Mouse (Mus musculus): ENCODE measurements around the gene B230307C23Rik. TPM values are rescaled to one million over a fixed set of nuclear protein-coding genes. Genes with fewer than 3 reads are reported as not detected.
"Not testable (repeated sequence)": the region's sequence is repeated elsewhere in the genome, so short reads cannot be mapped to it uniquely, and the experiment has no call there.

The B230307C23Rik gene
- polyA plus RNA-seq, 1 experiment from 2014 or later: 36.0 TPM

DNA sequence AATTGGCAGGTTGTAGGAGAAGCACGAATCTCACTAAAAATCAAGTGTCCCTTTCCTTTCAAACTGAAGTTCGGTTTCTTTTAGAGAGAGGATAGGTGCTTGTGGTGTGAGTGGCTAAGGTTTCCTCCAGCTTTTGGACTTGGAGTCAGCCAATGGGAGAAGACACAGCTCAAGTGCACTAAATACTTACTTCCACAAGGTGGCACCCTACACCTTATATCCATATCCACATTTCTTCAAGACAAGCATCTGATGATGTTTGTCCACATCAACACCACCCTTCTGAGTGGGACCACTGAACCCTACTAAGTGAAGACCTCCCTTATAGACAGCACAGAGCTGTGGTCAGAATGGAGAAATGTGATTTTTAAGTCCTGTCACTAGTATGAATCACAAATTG is 44.6 kb downstream of the B230307C23Rik start:
- no peak overlapping the region for H3K27ac ChIP-seq (ENCODE audit: low read depth)
- H3K9ac ChIP-seq (ENCODE audit: low read length): no peak overlapping the region
- 81% methylated on average over 2 of the region's 2 CpGs for WGBS
- no peak overlapping the region for H3K4me3 ChIP-seq (ENCODE audit: low read depth, low read length)
- H3K4me2 ChIP-seq (ENCODE audit: low read length): no peak overlapping the region
- no peak for ATAC-seq (replicated peaks; ENCODE audit: low FRiP score, low TSS enrichment, low read depth)
- 0 out of 2 replicates have a peak, but pooled peaks cover 8% of the 10 kb centered on the region for H3K9me3 ChIP-seq (ENCODE audit: control insufficient read depth, low read length)
- H3K4me1 ChIP-seq (replicated peaks; ENCODE audit: control insufficient read depth, insufficient read depth, low read length): no peaks in the 10 kb centered on the region
- no peaks in the 10 kb centered on the region for H3K36me3 ChIP-seq (ENCODE audit: control insufficient read depth, insufficient read depth, low read length)
- no peaks in the 10 kb centered on the region for H3K27me3 ChIP-seq (replicated peaks; ENCODE audit: control insufficient read depth, insufficient read depth, low read length)
- DNase-seq (ENCODE audit: low spot score): no peak

DNA sequence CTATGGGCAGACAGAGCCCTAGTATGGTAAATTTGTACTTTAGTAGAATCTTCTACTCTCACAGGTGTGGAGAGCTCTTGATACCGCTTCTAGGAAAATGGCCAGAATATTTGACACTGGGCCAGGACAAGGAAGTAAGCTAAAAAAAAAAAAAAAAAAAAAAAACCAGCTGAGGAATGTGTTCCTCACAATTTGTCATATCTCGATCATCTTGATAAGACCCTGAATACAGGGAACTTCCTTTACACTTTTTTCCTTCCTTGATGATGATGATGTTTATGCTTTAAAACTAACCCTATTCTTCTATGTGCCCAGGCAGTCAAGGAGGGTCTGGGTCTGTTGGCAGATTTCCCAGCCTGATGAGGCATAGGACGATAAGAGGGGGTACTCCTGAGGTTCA is 82.3 kb downstream of the B230307C23Rik start:
- not testable (repeated sequence) for H3K9ac ChIP-seq (ENCODE audit: low read length); H3K4me3 ChIP-seq (ENCODE audit: low read depth, low read length); H3K4me1 ChIP-seq (replicated peaks; ENCODE audit: control insufficient read depth, insufficient read depth, low read length); H3K4me2 ChIP-seq (ENCODE audit: low read length); H3K27ac ChIP-seq (ENCODE audit: low read depth); H3K9me3 ChIP-seq (ENCODE audit: control insufficient read depth, low read length); H3K27me3 ChIP-seq (replicated peaks; ENCODE audit: control insufficient read depth, insufficient read depth, low read length); H3K36me3 ChIP-seq (ENCODE audit: control insufficient read depth, insufficient read depth, low read length); DNase-seq (ENCODE audit: low spot score); ATAC-seq (replicated peaks; ENCODE audit: low FRiP score, low TSS enrichment, low read depth)
- WGBS: 90% methylated on average over 3 of the region's 3 CpGs

DNA sequence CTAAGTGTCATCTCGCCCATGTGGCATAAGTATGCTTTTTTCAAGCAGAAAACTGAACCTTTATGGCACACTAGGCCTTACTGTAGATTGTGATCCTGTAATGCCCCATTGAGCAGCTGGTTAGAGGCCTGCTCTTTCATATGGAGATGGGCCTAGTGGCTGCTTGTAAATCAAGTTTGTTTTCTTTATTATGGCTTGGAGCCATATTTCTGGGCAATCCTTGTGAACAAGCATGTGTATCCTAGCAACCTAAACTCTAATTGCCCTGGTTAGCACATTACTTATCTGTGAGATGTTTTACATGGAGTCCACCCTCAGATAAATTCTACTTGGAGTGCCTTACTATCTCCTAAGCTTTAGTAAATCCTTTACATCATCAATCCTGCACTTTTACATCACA is 84.0 kb downstream of the B230307C23Rik start:
- Histone ChIP-seq H3K9ac (ENCODE audit: low read length) (peak overlapping the region; percentile 59; the same call in 1 of the 2 replicates), H3K4me3 (ENCODE audit: low read depth, low read length) (peak overlapping the region; percentile 70), H3K27ac (ENCODE audit: low read depth) (0 out of 2 replicates have a peak overlapping the region, but pooled peaks have one; percentile 80), H3K4me2 (ENCODE audit: low read length) (peak overlapping the region; percentile 55)
- WGBS: 86% methylated on average over 1 of the region's 1 CpGs
- H3K9me3 ChIP-seq (ENCODE audit: control insufficient read depth, low read length); H3K4me1 ChIP-seq (replicated peaks; ENCODE audit: control insufficient read depth, insufficient read depth, low read length); H3K27me3 ChIP-seq (replicated peaks; ENCODE audit: control insufficient read depth, insufficient read depth, low read length); DNase-seq (ENCODE audit: low spot score); H3K36me3 ChIP-seq (ENCODE audit: control insufficient read depth, insufficient read depth, low read length); ATAC-seq (replicated peaks; ENCODE audit: low FRiP score, low TSS enrichment, low read depth): not testable (repeated sequence)

Other genes with a start within 250 kb of the B230307C23Rik start
- gene Ripk4, start 233.5 kb upstream of the B230307C23Rik start, polyA plus RNA-seq (2014; fragmentation: Nextera tagmentation; extraction: Ambion mirVana): 16.3 and 20.0 TPM in 2 replicates
- gene Prdm15, start 145.5 kb upstream of the B230307C23Rik start, polyA plus RNA-seq (2014; fragmentation: Nextera tagmentation; extraction: Ambion mirVana): 9.7 and 10.8 TPM in 2 replicates
- 16.7 and 19.3 TPM in 2 replicates for gene C2cd2, start 34.7 kb upstream of the B230307C23Rik start, polyA plus RNA-seq (2014; fragmentation: Nextera tagmentation; extraction: Ambion mirVana)
- gene Zbtb21, start 34.7 kb upstream of the B230307C23Rik start, polyA plus RNA-seq (2014; fragmentation: Nextera tagmentation; extraction: Ambion mirVana): 15.6 and 17.6 TPM in 2 replicates
- gene A630089N07Rik, start 85.1 kb downstream of the B230307C23Rik start, polyA plus RNA-seq (2014; fragmentation: Nextera tagmentation; extraction: Ambion mirVana): 21.4 and 24.9 TPM in 2 replicates

All from intestine, embryonic 14.5 days (tissue).